Mouse (Mus musculus) neural tube, embryonic 13.5 days (tissue): ENCODE data around the gene D5Ertd577e. TPM values are rescaled to one million over a fixed set of nuclear protein-coding genes. Genes with fewer than 3 reads are reported as not detected.
"Not testable (repeated sequence)": the region's sequence is repeated elsewhere in the genome, so short reads cannot be mapped to it uniquely, and the experiment has no call there.

Experiments used
- ATAC-seq: fragments of 200-750 bp; cut with Nextera tagmentation; 2 replicates; pipeline ENCODE4 v1.8.0; 2017; ENCODE audit warnings: low read depth, mild to moderate bottlenecking, moderate TSS enrichment, moderate library complexity
- H3K27ac ChIP-seq: fragments of 300-500 bp; sonication (generic); replicated peaks from 2 replicates; pipeline ENCODE4 v1.5.1; 2015; ENCODE audit warnings: moderate library complexity, mild to moderate bottlenecking, inconsistent platforms
- H3K27me3 ChIP-seq: fragments of 300-500 bp; sonication (generic); 2 replicates; pipeline ENCODE4 v1.6.1; 2015; ENCODE audit warnings: mild to moderate bottlenecking, inconsistent platforms
- H3K36me3 ChIP-seq: fragments of 300-500 bp; sonication (generic); 2 replicates; pipeline ENCODE4 v1.6.1; 2015; ENCODE audit warnings: mild to moderate bottlenecking, inconsistent platforms
- H3K4me1 ChIP-seq: fragments of 300-500 bp; sonication (generic); replicated peaks from 2 replicates; pipeline ENCODE4 v1.6.1; 2015; ENCODE audit warnings: inconsistent platforms
- H3K4me2 ChIP-seq: fragments of 300-500 bp; sonication (generic); 2 replicates; pipeline ENCODE4 v1.6.1; 2015; ENCODE audit warnings: inconsistent platforms, mild to moderate bottlenecking, moderate library complexity
- H3K4me3 ChIP-seq: fragments of 300-500 bp; sonication (generic); 2 replicates; pipeline ENCODE4 v1.5.1; 2015; ENCODE audit warnings: mild to moderate bottlenecking, inconsistent platforms
- H3K9ac ChIP-seq: fragments of 300-500 bp; sonication (generic); 2 replicates; pipeline ENCODE4 v1.6.1; 2015; ENCODE audit warnings: moderate library complexity, mild to moderate bottlenecking, inconsistent platforms
- H3K9me3 ChIP-seq: fragments of 300-500 bp; sonication (generic); 2 replicates; pipeline ENCODE4 v1.6.1; 2016; ENCODE audit warnings: inconsistent platforms
- WGBS: fragments of 180-500 bp; shearing (Covaris S2); methylation state at CpG from one replicate; pipeline ENCODE4 v1.1.7; 2015; 5-methylcytosine and 5-hydroxymethylcytosine counted together
- polyA plus RNA-seq: library from polyadenylated mRNA; unstranded; fragments of >200 nt; fragmentation: Nextera tagmentation; extraction: Ambion mirVana; gene quantifications from 2 replicates; pipeline ENCODE4 v1.2.1, GENCODE M21; 2015

The D5Ertd577e gene
- polyA plus RNA-seq: not detected in 2 replicates

DNA sequence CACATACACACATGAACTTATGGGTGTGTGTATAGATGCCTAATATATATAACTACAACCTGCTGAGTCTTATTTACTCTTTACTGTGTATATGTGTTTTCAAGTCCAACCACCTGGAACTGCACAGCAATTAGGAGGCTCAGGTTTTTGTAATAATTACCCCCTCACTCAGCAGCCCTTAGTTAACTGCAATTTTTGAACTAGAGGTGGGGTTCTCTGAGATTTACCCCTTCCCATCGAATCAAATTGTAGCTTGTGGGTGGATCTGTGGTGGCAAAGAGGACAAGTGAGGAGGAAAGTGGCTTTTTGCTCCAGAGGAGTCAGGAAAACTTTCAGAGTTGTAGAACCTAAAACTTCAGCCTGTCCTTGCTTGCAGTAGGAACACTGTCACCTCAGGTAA, at the start of gene D5Ertd577e:
Gene D5Ertd577e (plus strand): TSS at position 301 of the 400 bp plus-strand sequence.
- H3K4me3 ChIP-seq, H3K36me3 ChIP-seq, H3K27me3 ChIP-seq, H3K27ac ChIP-seq, H3K9ac ChIP-seq, H3K4me1 ChIP-seq, H3K4me2 ChIP-seq, H3K9me3 ChIP-seq, ATAC-seq: not testable (repeated sequence)
- 33% methylated on average over 1 of the region's 1 CpGs for WGBS

DNA sequence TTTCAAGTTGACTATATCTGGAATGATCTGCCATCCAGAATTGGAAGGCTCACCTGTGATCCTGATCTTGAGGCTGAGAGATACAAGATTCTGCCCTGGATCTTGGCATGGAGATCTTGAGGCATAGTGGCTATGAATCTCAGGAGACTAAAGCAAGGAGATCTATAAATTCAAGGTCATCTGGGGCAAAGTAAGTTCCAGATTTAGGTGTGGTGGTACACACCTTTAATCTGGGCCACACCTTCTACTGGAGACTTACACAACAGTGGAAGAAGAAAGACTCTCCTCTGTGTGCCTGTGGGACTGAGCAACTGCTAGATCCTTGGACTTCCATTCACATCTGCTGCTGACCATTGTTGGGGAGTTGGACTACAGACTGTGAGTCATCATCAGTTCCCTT, 53.9 kb downstream of the D5Ertd577e start, which contains the start of gene Gm3286:
Gene Gm3286 (plus strand): TSS at position 301 of the 400 bp plus-strand sequence.
- H3K4me3 ChIP-seq, H3K4me1 ChIP-seq, ATAC-seq, H3K9ac ChIP-seq, H3K27me3 ChIP-seq, H3K4me2 ChIP-seq, H3K36me3 ChIP-seq, H3K27ac ChIP-seq: not testable (repeated sequence)
- H3K9me3 ChIP-seq: 0 out of 2 replicates have a peak, but pooled peaks cover 15% of the 10 kb centered on the region

Other genes starting within 250 kb of the D5Ertd577e start
- not detected in 2 replicates for gene Gm10424, start 184.0 kb upstream of the D5Ertd577e start, polyA plus RNA-seq
- gene Gm3259, start 150.9 kb upstream of the D5Ertd577e start, polyA plus RNA-seq: not detected in 2 replicates
- not detected in 2 replicates for gene Gm3286, start 54.0 kb downstream of the D5Ertd577e start, polyA plus RNA-seq
- gene Gm7971, start 138.1 kb downstream of the D5Ertd577e start, polyA plus RNA-seq: not detected in 2 replicates